Mouse (Mus musculus) myocyte (in vitro differentiated cells): ENCODE measurements around the gene Pard3b. TPM values are rescaled to one million over a fixed set of nuclear protein-coding genes. Genes with fewer than 3 reads are reported as not detected.

ENCODE experiments used
- H3K27me3 ChIP-seq: one replicate; pipeline ENCODE4 v1.6.1; 2011; ENCODE audit not compliant: control insufficient read depth, insufficient read depth, insufficient read length
- H3K36me3 ChIP-seq: one replicate; pipeline ENCODE4 v1.6.1; 2011; ENCODE audit not compliant: control insufficient read depth, insufficient read depth
- H3K4me2 ChIP-seq: one replicate; pipeline ENCODE4 v1.6.1; 2011; ENCODE audit warnings: low read depth, control low read depth
- H3K4me3 ChIP-seq: one replicate; pipeline ENCODE4 v1.5.1; 2011; ENCODE audit warnings: mild to moderate bottlenecking, control low read depth, moderate library complexity
- H3K79me2 ChIP-seq: one replicate; pipeline ENCODE4 v1.6.1; 2011; ENCODE audit not compliant: control insufficient read depth, insufficient read depth
- H3ac ChIP-seq: one replicate; pipeline ENCODE4 v1.6.1; 2011; ENCODE audit not compliant: control insufficient read depth, insufficient read length
- CEBPB ChIP-seq: IDR thresholded peaks from 2 replicates; pipeline ENCODE4 v1.6.1; 2011; ENCODE audit warnings: mild to moderate bottlenecking, moderate library complexity; ENCODE audit not compliant: poor library complexity, insufficient read depth, severe bottlenecking
- E2F4 ChIP-seq: IDR thresholded peaks from one replicate; pipeline ENCODE4 v1.6.1; 2011; ENCODE audit warnings: mild to moderate bottlenecking, control low read depth, moderate library complexity; ENCODE audit not compliant: insufficient read depth
- MAX ChIP-seq: IDR thresholded peaks from one replicate; pipeline ENCODE4 v1.6.1; 2011; ENCODE audit warnings: low read depth, mild to moderate bottlenecking, control low read depth
- MYOD1 ChIP-seq, 3 experiments: IDR thresholded peaks; one replicate each; pipeline ENCODE4 v1.6.1; 2011; ENCODE audit warnings: control low read depth in 2 of 3, low read depth in 2 of 3, mild to moderate bottlenecking in 2 of 3, moderate library complexity in 1 of 3; ENCODE audit not compliant: insufficient read length in 2 of 3, control insufficient read depth in 1 of 3
- MYOG ChIP-seq, 3 experiments: IDR thresholded peaks; one replicate each; pipeline ENCODE4 v1.6.1; 2011; ENCODE audit warnings: control low read depth in 2 of 3, low read depth in 2 of 3, mild to moderate bottlenecking in 2 of 3; ENCODE audit not compliant: insufficient read length in 2 of 3, control insufficient read depth in 1 of 3, insufficient read depth in 1 of 3
- POLR2A ChIP-seq: IDR thresholded peaks from one replicate; pipeline ENCODE4 v1.6.1; 2011; ENCODE audit warnings: low read depth, mild to moderate bottlenecking, control low read depth, moderate library complexity; ENCODE audit not compliant: insufficient read length
- POLR2AphosphoS2 ChIP-seq: IDR thresholded peaks from one replicate; pipeline ENCODE4 v1.6.1; 2011; ENCODE audit warnings: low read depth, control low read depth; ENCODE audit not compliant: insufficient read length
- REST ChIP-seq: IDR thresholded peaks from one replicate; pipeline ENCODE4 v1.6.1; 2011; ENCODE audit warnings: mild to moderate bottlenecking, control low read depth, moderate library complexity; ENCODE audit not compliant: insufficient read depth, insufficient read length
- SRF ChIP-seq: IDR thresholded peaks from one replicate; pipeline ENCODE4 v1.6.1; 2011; ENCODE audit warnings: low read depth; ENCODE audit not compliant: control insufficient read depth, insufficient read length
- TCF12 ChIP-seq: IDR thresholded peaks from one replicate; pipeline ENCODE4 v1.6.1; 2011; ENCODE audit warnings: mild to moderate bottlenecking, control low read depth; ENCODE audit not compliant: poor library complexity, insufficient read depth, severe bottlenecking
- TCF3 ChIP-seq: IDR thresholded peaks from one replicate; pipeline ENCODE4 v1.6.1; 2011; ENCODE audit warnings: low read depth, control low read depth; ENCODE audit not compliant: insufficient read length
- USF1 ChIP-seq: IDR thresholded peaks from one replicate; pipeline ENCODE4 v1.6.1; 2011; ENCODE audit warnings: low read depth, mild to moderate bottlenecking, control low read depth, moderate library complexity
- polyA plus RNA-seq: library from polyadenylated mRNA; unstranded; fragments of >200 nt; fragmentation: generic; extraction: Trizol; gene quantifications from one replicate; pipeline ENCODE4 v1.2.1, GENCODE M21; 2012; ENCODE audit warnings: missing spikeins

Pard3b gene
- polyA plus RNA-seq, 1 experiment = 0.17 TPM

- no peak overlapping the region for H3K4me2 ChIP-seq
- no peaks in the 10 kb centered on the region for H3K79me2 ChIP-seq
- no peak for TF ChIP-seq POLR2AphosphoS2
- no peak for TF ChIP-seq MYOD1 (IDR thresholded peaks at IDR 0.05; ENCODE audit: control insufficient read depth in 1 of 3, insufficient read length in 2 of 3, low read depth in 2 of 3)
- TF ChIP-seq USF1 = no peak
- TF ChIP-seq TCF12 = no peak
- TF ChIP-seq TCF3 = no peak
- TF ChIP-seq POLR2A = no peak
- no peak for TF ChIP-seq MAX
- no peak for TF ChIP-seq CEBPB
- no peak for TF ChIP-seq E2F4
- no peak for TF ChIP-seq REST
- TF ChIP-seq MYOG (IDR thresholded peaks at IDR 0.05; ENCODE audit: control insufficient read depth in 1 of 3, insufficient read depth in 1 of 3, insufficient read length in 2 of 3, low read depth in 2 of 3) = no peak
- TF ChIP-seq SRF = no peak
- H3ac ChIP-seq = no peak overlapping the region
- H3K36me3 ChIP-seq = no peaks in the 10 kb centered on the region
- no peak overlapping the region for H3K4me3 ChIP-seq
- no peaks in the 10 kb centered on the region for H3K27me3 ChIP-seq
These were observed 744.3 kb downstream of the Pard3b start for GRCm38 (mm10) chr1:62382807-62383514.

GRCm38 (mm10) chr1:62384241-62384640 is 745.6 kb downstream of the Pard3b start:
- Histone ChIP-seq H3K4me3 (no peak overlapping the region), H3K79me2 (no peaks in the 10 kb centered on the region), H3K4me2 (no peak overlapping the region), H3ac (no peak overlapping the region), H3K27me3 (no peaks in the 10 kb centered on the region), H3K36me3 (no peaks in the 10 kb centered on the region)
- TF ChIP-seq E2F4 (no peak), MYOG (IDR thresholded peaks at IDR 0.05; ENCODE audit: control insufficient read depth in 1 of 3, insufficient read depth in 1 of 3, insufficient read length in 2 of 3, low read depth in 2 of 3) (no peak), POLR2AphosphoS2 (no peak), MYOD1 (IDR thresholded peaks at IDR 0.05; ENCODE audit: control insufficient read depth in 1 of 3, insufficient read length in 2 of 3, low read depth in 2 of 3) (no peak), SRF (no peak), MAX (no peak), REST (no peak), TCF3 (no peak), USF1 (no peak), POLR2A (no peak), CEBPB (no peak), TCF12 (no peak)

GRCm38 (mm10) chr1:62388013-62388412 is 749.4 kb downstream of the Pard3b start:
- H3K4me2 ChIP-seq = no peak overlapping the region
- H3K36me3 ChIP-seq = no peaks in the 10 kb centered on the region
- H3K4me3 ChIP-seq = no peak overlapping the region
- H3K79me2 ChIP-seq = no peaks in the 10 kb centered on the region
- no peak overlapping the region for H3ac ChIP-seq
- H3K27me3 ChIP-seq = no peaks in the 10 kb centered on the region
- TF ChIP-seq POLR2A = no peak
- no peak for TF ChIP-seq MAX
- TF ChIP-seq USF1 = no peak
- no peak for TF ChIP-seq CEBPB
- TF ChIP-seq TCF12 = no peak
- no peak for TF ChIP-seq POLR2AphosphoS2
- no peak for TF ChIP-seq SRF
- TF ChIP-seq MYOG (IDR thresholded peaks at IDR 0.05; ENCODE audit: control insufficient read depth in 1 of 3, insufficient read depth in 1 of 3, insufficient read length in 2 of 3, low read depth in 2 of 3) = no peak
- no peak for TF ChIP-seq MYOD1 (IDR thresholded peaks at IDR 0.05; ENCODE audit: control insufficient read depth in 1 of 3, insufficient read length in 2 of 3, low read depth in 2 of 3)
- no peak for TF ChIP-seq E2F4
- TF ChIP-seq TCF3 = no peak
- no peak for TF ChIP-seq REST

GRCm38 (mm10) chr1:62392863-62393262 is 754.2 kb downstream of the Pard3b start:
- no peak for TF ChIP-seq TCF12
- TF ChIP-seq MAX = no peak
- no peak for TF ChIP-seq E2F4
- no peak for TF ChIP-seq POLR2A
- no peak for TF ChIP-seq REST
- no peak for TF ChIP-seq MYOG (IDR thresholded peaks at IDR 0.05; ENCODE audit: control insufficient read depth in 1 of 3, insufficient read depth in 1 of 3, insufficient read length in 2 of 3, low read depth in 2 of 3)
- TF ChIP-seq USF1 = no peak
- no peak for TF ChIP-seq MYOD1 (IDR thresholded peaks at IDR 0.05; ENCODE audit: control insufficient read depth in 1 of 3, insufficient read length in 2 of 3, low read depth in 2 of 3)
- TF ChIP-seq CEBPB = no peak
- TF ChIP-seq TCF3 = no peak
- no peak for TF ChIP-seq SRF
- no peak for TF ChIP-seq POLR2AphosphoS2
- Histone ChIP-seq H3ac (no peak overlapping the region), H3K27me3 (peaks cover 4% of the 10 kb centered on the region), H3K79me2 (no peaks in the 10 kb centered on the region), H3K36me3 (no peaks in the 10 kb centered on the region), H3K4me2 (no peak overlapping the region), H3K4me3 (no peak overlapping the region)
